Mouse (Mus musculus) myocyte (in vitro differentiated cells): ENCODE data around the gene Mvd. TPM values are rescaled to one million over a fixed set of nuclear protein-coding genes. Genes with fewer than 3 reads are reported as not detected.

ENCODE experiments used
- H3K27me3 ChIP-seq: one replicate; pipeline ENCODE4 v1.6.1; 2011; ENCODE audit not compliant: control insufficient read depth, insufficient read depth, insufficient read length
- H3K36me3 ChIP-seq: one replicate; pipeline ENCODE4 v1.6.1; 2011; ENCODE audit not compliant: control insufficient read depth, insufficient read depth
- H3K4me2 ChIP-seq: one replicate; pipeline ENCODE4 v1.6.1; 2011; ENCODE audit warnings: low read depth, control low read depth
- H3K4me3 ChIP-seq: one replicate; pipeline ENCODE4 v1.5.1; 2011; ENCODE audit warnings: mild to moderate bottlenecking, control low read depth, moderate library complexity
- H3K79me2 ChIP-seq: one replicate; pipeline ENCODE4 v1.6.1; 2011; ENCODE audit not compliant: control insufficient read depth, insufficient read depth
- H3ac ChIP-seq: one replicate; pipeline ENCODE4 v1.6.1; 2011; ENCODE audit not compliant: control insufficient read depth, insufficient read length
- CEBPB ChIP-seq: IDR thresholded peaks from 2 replicates; pipeline ENCODE4 v1.6.1; 2011; ENCODE audit warnings: mild to moderate bottlenecking, moderate library complexity; ENCODE audit not compliant: poor library complexity, insufficient read depth, severe bottlenecking
- E2F4 ChIP-seq: IDR thresholded peaks from one replicate; pipeline ENCODE4 v1.6.1; 2011; ENCODE audit warnings: mild to moderate bottlenecking, control low read depth, moderate library complexity; ENCODE audit not compliant: insufficient read depth
- MAX ChIP-seq: IDR thresholded peaks from one replicate; pipeline ENCODE4 v1.6.1; 2011; ENCODE audit warnings: low read depth, mild to moderate bottlenecking, control low read depth
- MYOD1 ChIP-seq, 3 experiments: IDR thresholded peaks; one replicate each; pipeline ENCODE4 v1.6.1; 2011; ENCODE audit warnings: control low read depth in 2 of 3, low read depth in 2 of 3, mild to moderate bottlenecking in 2 of 3, moderate library complexity in 1 of 3; ENCODE audit not compliant: insufficient read length in 2 of 3, control insufficient read depth in 1 of 3
- MYOG ChIP-seq, 3 experiments: IDR thresholded peaks; one replicate each; pipeline ENCODE4 v1.6.1; 2011; ENCODE audit warnings: control low read depth in 2 of 3, low read depth in 2 of 3, mild to moderate bottlenecking in 2 of 3; ENCODE audit not compliant: insufficient read length in 2 of 3, control insufficient read depth in 1 of 3, insufficient read depth in 1 of 3
- POLR2A ChIP-seq: IDR thresholded peaks from one replicate; pipeline ENCODE4 v1.6.1; 2011; ENCODE audit warnings: low read depth, mild to moderate bottlenecking, control low read depth, moderate library complexity; ENCODE audit not compliant: insufficient read length
- POLR2AphosphoS2 ChIP-seq: IDR thresholded peaks from one replicate; pipeline ENCODE4 v1.6.1; 2011; ENCODE audit warnings: low read depth, control low read depth; ENCODE audit not compliant: insufficient read length
- REST ChIP-seq: IDR thresholded peaks from one replicate; pipeline ENCODE4 v1.6.1; 2011; ENCODE audit warnings: mild to moderate bottlenecking, control low read depth, moderate library complexity; ENCODE audit not compliant: insufficient read depth, insufficient read length
- SRF ChIP-seq: IDR thresholded peaks from one replicate; pipeline ENCODE4 v1.6.1; 2011; ENCODE audit warnings: low read depth; ENCODE audit not compliant: control insufficient read depth, insufficient read length
- TCF12 ChIP-seq: IDR thresholded peaks from one replicate; pipeline ENCODE4 v1.6.1; 2011; ENCODE audit warnings: mild to moderate bottlenecking, control low read depth; ENCODE audit not compliant: poor library complexity, insufficient read depth, severe bottlenecking
- TCF3 ChIP-seq: IDR thresholded peaks from one replicate; pipeline ENCODE4 v1.6.1; 2011; ENCODE audit warnings: low read depth, control low read depth; ENCODE audit not compliant: insufficient read length
- USF1 ChIP-seq: IDR thresholded peaks from one replicate; pipeline ENCODE4 v1.6.1; 2011; ENCODE audit warnings: low read depth, mild to moderate bottlenecking, control low read depth, moderate library complexity
- polyA plus RNA-seq: library from polyadenylated mRNA; unstranded; fragments of >200 nt; fragmentation: generic; extraction: Trizol; gene quantifications from one replicate; pipeline ENCODE4 v1.2.1, GENCODE M21; 2012; ENCODE audit warnings: missing spikeins

Gene Mvd
- polyA plus RNA-seq, 1 experiment: 85.3 TPM

DNA sequence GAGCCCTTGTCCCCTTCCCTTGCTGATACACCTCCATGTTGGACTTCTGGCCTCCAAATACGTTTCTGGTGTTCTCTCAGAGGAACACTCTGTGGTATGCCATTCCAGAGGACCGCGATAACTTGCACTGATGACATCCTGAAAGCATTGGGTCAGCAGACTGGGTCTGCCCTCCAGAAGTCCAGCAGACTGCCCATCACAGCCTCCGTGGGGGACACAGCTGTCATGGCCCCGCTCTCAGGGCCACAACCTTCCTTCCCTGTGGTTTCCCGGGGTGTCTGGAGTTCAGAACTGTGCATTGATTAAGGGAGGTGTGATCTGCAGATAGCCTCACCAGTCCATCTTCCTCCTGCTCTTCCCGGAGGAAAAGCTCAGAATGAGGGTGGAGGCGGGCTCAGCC is 19.3 kb upstream of the Mvd start:
- H3K4me3 ChIP-seq: no peak overlapping the region
- H3K36me3 ChIP-seq: peaks cover 5% of the 10 kb centered on the region

DNA sequence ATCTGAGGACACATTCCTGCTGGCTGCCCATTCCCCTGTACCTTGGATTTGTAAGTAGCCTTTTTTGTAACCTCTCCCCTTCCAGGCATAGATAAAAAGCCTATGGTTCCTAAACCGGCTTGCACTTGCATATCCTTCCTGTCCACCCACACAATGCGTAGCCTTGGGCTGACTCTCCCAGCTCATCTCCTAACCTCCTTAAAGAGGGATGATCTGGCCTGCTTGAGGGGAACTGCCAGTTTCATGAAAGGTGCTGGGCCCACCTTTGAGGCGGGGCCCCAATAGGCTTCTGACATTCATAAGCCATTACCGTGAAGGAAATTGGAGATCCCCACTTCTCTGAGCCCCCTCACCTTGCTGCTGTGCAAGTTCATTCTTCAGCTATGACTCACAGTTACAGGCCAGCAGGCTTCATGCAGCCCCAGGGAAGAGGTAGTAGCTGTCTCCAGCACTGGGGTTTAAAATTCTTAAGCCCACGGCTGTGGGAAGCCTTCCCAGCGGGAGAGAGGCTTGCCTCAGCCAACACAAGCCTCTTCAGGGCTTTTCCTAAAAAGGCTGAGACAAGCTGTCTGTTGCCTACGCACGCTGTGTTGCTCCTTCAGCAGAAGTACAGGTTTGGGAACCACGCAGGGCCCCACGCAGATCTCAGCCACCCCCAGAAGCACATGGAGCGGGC is 18.4 kb upstream of the Mvd start:
- Histone ChIP-seq H3K79me2 (no peaks in the 10 kb centered on the region), H3K27me3 (no peaks in the 10 kb centered on the region), H3K4me2 (peak overlapping the region; percentile 74), H3K4me3 (no peak overlapping the region), H3ac (no peak overlapping the region), H3K36me3 (no peaks in the 10 kb centered on the region)
- TF ChIP-seq TCF12: no peak
- TF ChIP-seq MYOG (IDR thresholded peaks at IDR 0.05; ENCODE audit: control insufficient read depth in 1 of 3, insufficient read depth in 1 of 3, insufficient read length in 2 of 3, low read depth in 2 of 3): no peak
- TF ChIP-seq CEBPB: no peak
- TF ChIP-seq POLR2A: no peak
- TF ChIP-seq REST: no peak
- no peak for TF ChIP-seq E2F4
- no peak for TF ChIP-seq TCF3
- TF ChIP-seq SRF: no peak
- TF ChIP-seq USF1: no peak
- no peak for TF ChIP-seq MAX
- no peak for TF ChIP-seq POLR2AphosphoS2
- TF ChIP-seq MYOD1 (IDR thresholded peaks at IDR 0.05; ENCODE audit: control insufficient read depth in 1 of 3, insufficient read length in 2 of 3, low read depth in 2 of 3): no peak

More for the DNA sequence above, 19.3 kb upstream of the Mvd start:
- Histone ChIP-seq H3ac (no peak overlapping the region), H3K4me2 (no peak overlapping the region), H3K27me3 (no peaks in the 10 kb centered on the region), H3K79me2 (no peaks in the 10 kb centered on the region)
- TF ChIP-seq CEBPB (no peak), REST (no peak), MYOG (IDR thresholded peaks at IDR 0.05; ENCODE audit: control insufficient read depth in 1 of 3, insufficient read depth in 1 of 3, insufficient read length in 2 of 3, low read depth in 2 of 3) (peak in 2 of 3 experiments; percentile 21 to 58), USF1 (no peak), MAX (no peak), MYOD1 (IDR thresholded peaks at IDR 0.05; ENCODE audit: control insufficient read depth in 1 of 3, insufficient read length in 2 of 3, low read depth in 2 of 3) (peak in 1 of 3 experiments; percentile 51)

DNA sequence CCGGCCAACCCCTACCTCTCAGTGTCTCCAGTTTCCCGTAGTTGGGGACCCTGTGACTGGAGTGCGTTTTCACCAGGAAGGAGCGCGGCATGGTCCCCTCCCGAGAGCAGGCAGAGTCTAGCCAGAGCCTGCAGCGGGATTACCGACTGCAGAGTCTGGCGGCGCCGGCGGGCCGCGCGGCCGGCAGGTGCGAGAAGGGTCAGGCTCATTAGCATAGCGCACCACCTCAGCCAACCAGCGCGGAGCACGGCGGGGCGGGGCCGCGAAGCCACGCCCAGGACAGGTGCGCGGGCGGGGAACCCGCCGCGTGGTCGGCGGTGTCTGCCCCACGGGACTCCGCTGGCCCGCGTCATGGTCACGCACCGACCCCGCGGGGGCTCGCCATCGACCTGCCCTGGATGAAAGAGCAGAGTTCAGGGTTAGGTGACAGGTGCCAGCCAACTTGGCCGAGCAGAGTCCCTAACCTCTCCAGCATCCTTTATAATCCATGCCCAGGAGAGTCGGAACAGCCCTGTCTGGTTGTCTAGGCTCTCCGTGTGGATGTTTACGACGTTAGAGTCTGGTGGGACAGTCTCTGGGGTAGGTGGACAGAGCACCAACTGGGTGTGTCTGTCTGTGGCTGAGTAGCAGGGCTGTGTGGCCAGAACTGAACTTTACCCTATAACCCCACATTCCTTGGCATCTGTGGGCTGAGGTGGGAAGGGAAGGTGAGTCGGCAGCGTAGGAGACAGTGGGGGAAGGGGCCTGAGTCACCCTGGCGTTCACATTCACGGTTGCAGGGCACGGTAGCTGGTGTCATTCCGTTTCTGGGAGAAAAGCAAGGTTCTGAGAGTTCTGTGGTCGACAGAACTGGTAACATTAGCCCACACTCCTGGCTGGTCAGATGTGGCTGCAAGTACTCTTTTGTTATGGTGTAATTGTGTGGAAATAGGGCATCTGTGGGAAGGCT is 17.6 kb upstream of the Mvd start, which contains the start of gene Snai3:
TSS of gene Snai3 (minus strand) at position 210 of the 949 bp plus-strand sequence.
- peak within 1 kb of the TSS; percentile 7 for H3K4me3 ChIP-seq
- H3K36me3 ChIP-seq: no peaks in the 10 kb centered on the region
- no peaks in the 10 kb centered on the region for H3K79me2 ChIP-seq
- peak in 2 of 3 experiments; percentile 69 to 93 for TF ChIP-seq MYOD1 (IDR thresholded peaks at IDR 0.05; ENCODE audit: control insufficient read depth in 1 of 3, insufficient read length in 2 of 3, low read depth in 2 of 3)
- TF ChIP-seq TCF3: peak; percentile 7
- TF ChIP-seq CEBPB: peak; percentile 57; the same call in 1 of the 2 replicates
- TF ChIP-seq SRF: no peak
- no peak for TF ChIP-seq E2F4
- peak in 2 of 3 experiments; percentile 73 to 78 for TF ChIP-seq MYOG (IDR thresholded peaks at IDR 0.05; ENCODE audit: control insufficient read depth in 1 of 3, insufficient read depth in 1 of 3, insufficient read length in 2 of 3, low read depth in 2 of 3)
- no peak within 1 kb of the TSS for H3ac ChIP-seq
- H3K4me2 ChIP-seq: peak within 1 kb of the TSS; percentile 74
- H3K27me3 ChIP-seq: no peaks in the 10 kb centered on the region

DNA sequence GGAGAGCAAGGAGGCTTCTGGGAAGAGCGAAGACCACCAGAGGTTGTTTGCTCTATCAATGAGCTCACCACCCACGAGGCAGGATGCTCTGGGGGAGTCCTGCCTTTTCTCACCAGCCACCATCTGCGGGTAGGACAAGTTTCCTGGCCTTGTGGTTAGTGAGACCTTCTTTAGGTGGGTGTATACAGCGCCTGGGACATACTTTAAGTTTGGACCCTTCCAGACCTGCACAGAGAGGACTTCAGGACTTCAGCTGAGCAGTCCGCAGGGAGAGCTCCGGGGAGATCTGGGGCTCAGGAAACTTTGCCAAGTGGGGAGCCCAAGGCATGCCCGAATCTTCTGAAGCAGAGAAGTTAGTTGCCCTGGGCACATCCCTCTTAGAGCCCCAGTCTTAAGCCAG is 16.8 kb upstream of the Mvd start:
- TF ChIP-seq MYOG (IDR thresholded peaks at IDR 0.05; ENCODE audit: control insufficient read depth in 1 of 3, insufficient read depth in 1 of 3, insufficient read length in 2 of 3, low read depth in 2 of 3): no peak
- TF ChIP-seq E2F4: no peak
- TF ChIP-seq REST: no peak
- no peak for TF ChIP-seq CEBPB
- TF ChIP-seq TCF12: no peak
- no peak for TF ChIP-seq USF1
- no peak for TF ChIP-seq SRF
- no peak for TF ChIP-seq POLR2A
- TF ChIP-seq POLR2AphosphoS2: no peak
- TF ChIP-seq TCF3: no peak
- no peak for TF ChIP-seq MAX
- TF ChIP-seq MYOD1 (IDR thresholded peaks at IDR 0.05; ENCODE audit: control insufficient read depth in 1 of 3, insufficient read length in 2 of 3, low read depth in 2 of 3): no peak
- Histone ChIP-seq H3K27me3 (no peaks in the 10 kb centered on the region), H3K4me3 (peak overlapping the region; percentile 7), H3K4me2 (peak overlapping the region; percentile 74), H3K79me2 (no peaks in the 10 kb centered on the region), H3ac (no peak overlapping the region), H3K36me3 (no peaks in the 10 kb centered on the region)
